Mouse (Mus musculus) myocyte (in vitro differentiated cells): ENCODE measurements around the gene Tor3a.

ENCODE experiments used
- CEBPB ChIP-seq: IDR thresholded peaks from 2 replicates; pipeline ENCODE4 v1.6.1; 2011; ENCODE audit warnings: mild to moderate bottlenecking, moderate library complexity; ENCODE audit not compliant: poor library complexity, insufficient read depth, severe bottlenecking
- MAX ChIP-seq: IDR thresholded peaks from one replicate; pipeline ENCODE4 v1.6.1; 2011; ENCODE audit warnings: low read depth, mild to moderate bottlenecking, control low read depth
- MYOG ChIP-seq, 3 experiments: IDR thresholded peaks; one replicate each; pipeline ENCODE4 v1.6.1; 2011; ENCODE audit warnings: control low read depth in 2 of 3, low read depth in 2 of 3, mild to moderate bottlenecking in 2 of 3; ENCODE audit not compliant: insufficient read length in 2 of 3, control insufficient read depth in 1 of 3, insufficient read depth in 1 of 3
- POLR2A ChIP-seq: IDR thresholded peaks from one replicate; pipeline ENCODE4 v1.6.1; 2011; ENCODE audit warnings: low read depth, mild to moderate bottlenecking, control low read depth, moderate library complexity; ENCODE audit not compliant: insufficient read length
- POLR2AphosphoS2 ChIP-seq: IDR thresholded peaks from one replicate; pipeline ENCODE4 v1.6.1; 2011; ENCODE audit warnings: low read depth, control low read depth; ENCODE audit not compliant: insufficient read length
- REST ChIP-seq: IDR thresholded peaks from one replicate; pipeline ENCODE4 v1.6.1; 2011; ENCODE audit warnings: mild to moderate bottlenecking, control low read depth, moderate library complexity; ENCODE audit not compliant: insufficient read depth, insufficient read length

GRCm38 (mm10) chr1:156717751-156718285, 43.7 kb upstream of the Tor3a start:
- TF ChIP-seq POLR2AphosphoS2: no peak
- TF ChIP-seq REST: no peak
- no peak for TF ChIP-seq POLR2A
- TF ChIP-seq MAX: no peak
- TF ChIP-seq CEBPB: no peak
- TF ChIP-seq MYOG (IDR thresholded peaks at IDR 0.05; ENCODE audit: control insufficient read depth in 1 of 3, insufficient read depth in 1 of 3, insufficient read length in 2 of 3, low read depth in 2 of 3): no peak
